Mouse (Mus musculus): ENCODE measurements at regions not wholly inside any gene's neighbourhood (a gene's known extent, or its start where the extent isn't known, plus 50 kb on each side); places are given as distances from the start of the nearest gene placed in this dataset.

GRCm38 (mm10) chr12:107823768-107824394 lies 179.5 kb downstream of the Bcl11b start:
- intact Hi-C loops (cut with DNase I): no loop called here
- DNase-seq: no peak

DNA sequence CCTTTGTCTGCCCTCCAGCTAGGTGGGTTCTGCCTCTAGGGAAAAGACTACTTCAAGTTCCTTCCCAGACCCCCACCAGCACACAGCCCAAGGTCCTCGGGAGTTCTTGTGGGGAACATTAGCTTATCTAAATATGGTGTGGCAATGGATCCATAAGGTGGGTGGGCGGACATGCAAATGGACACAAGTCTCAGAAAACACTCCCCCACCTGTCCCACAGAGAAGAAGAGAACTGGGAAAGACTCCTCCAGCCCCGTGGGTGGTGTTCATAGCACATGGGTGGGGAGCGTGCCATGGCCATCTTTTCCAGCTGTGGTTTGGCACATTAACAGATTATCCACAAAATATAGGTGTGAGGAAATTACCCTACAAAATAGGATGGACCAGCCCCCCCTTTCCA lies 177.5 kb downstream of the Bcl11b start:
- intact Hi-C loops (cut with DNase I): no loop called here
- DNase-seq: no peak

- intact Hi-C loops (cut with DNase I): no loop called here
- no peak for DNase-seq
Observed at GRCm38 (mm10) chr12:107831400-107832128, 171.8 kb downstream of the Bcl11b start.

GRCm38 (mm10) chr12:107833001-107833400 lies 170.4 kb downstream of the Bcl11b start:
- intact Hi-C loops (cut with DNase I): no loop called here
- DNase-seq: no peak

GRCm38 (mm10) chr12:107834512-107834911 lies 168.9 kb downstream of the Bcl11b start:
- no peak for DNase-seq
- intact Hi-C loops (cut with DNase I): no loop called here

GRCm38 (mm10) chr12:107837741-107838140 lies 165.7 kb downstream of the Bcl11b start:
- DNase-seq: no peak
- intact Hi-C loops (cut with DNase I): no loop called here

- intact Hi-C loops (cut with DNase I): no loop called here
- DNase-seq: no peak
Observed at GRCm38 (mm10) chr12:107844631-107845030, 158.8 kb downstream of the Bcl11b start.

DNA sequence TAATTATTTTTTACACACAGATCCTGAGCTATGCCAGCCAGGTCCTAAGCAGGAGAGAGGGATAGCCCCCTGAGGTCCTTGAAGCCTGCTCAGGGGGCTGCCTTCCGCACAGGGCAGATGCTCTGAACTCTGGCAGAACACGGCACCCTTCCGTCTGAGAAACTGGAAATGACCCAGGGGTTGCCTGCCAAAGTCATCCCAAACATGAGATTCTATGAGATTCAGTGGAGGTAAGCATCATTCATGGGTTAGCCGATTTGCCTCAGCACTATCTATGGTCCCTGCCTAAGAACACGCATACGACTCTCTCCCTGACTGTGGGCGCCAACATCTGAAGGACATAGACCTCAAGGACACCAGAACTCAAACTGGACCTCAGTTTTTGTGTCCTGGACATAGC lies 152.8 kb downstream of the Bcl11b start:
- no peak for DNase-seq
- intact Hi-C loops (cut with DNase I): no loop called here

- no peak for DNase-seq
- intact Hi-C loops (cut with DNase I): no loop called here
Observed at GRCm38 (mm10) chr12:107852921-107853320, 150.5 kb downstream of the Bcl11b start.

DNA sequence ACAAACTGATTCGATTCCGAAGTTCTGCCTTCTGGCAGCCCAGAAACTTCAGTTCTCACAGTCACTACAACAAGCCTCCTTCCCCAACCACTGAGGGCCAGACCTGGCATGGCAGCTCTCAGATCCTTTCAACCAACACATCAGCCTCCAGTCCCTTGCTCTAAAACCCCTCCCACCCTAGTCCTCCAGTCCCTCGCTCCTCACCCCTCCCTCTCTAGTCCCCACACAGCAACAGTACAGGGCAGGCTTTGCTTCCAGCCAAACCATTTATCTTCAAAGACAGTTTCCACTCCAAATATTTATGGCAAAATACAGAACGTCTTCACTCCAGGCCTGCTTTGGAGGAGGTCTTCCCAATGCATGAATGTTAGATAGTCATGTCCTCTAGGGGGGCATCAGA lies 147.9 kb downstream of the Bcl11b start:
- intact Hi-C loops (cut with DNase I): no loop called here
- no peak for DNase-seq

- intact Hi-C loops (cut with DNase I): no loop called here
- DNase-seq: no peak
Observed at GRCm38 (mm10) chr12:107856421-107857043, 146.9 kb downstream of the Bcl11b start.

GRCm38 (mm10) chr12:107858536-107859280 lies 144.7 kb downstream of the Bcl11b start:
- DNase-seq: no peak
- intact Hi-C loops (cut with DNase I): no loop called here

- DNase-seq: no peak
- intact Hi-C loops (cut with DNase I): no loop called here
Observed at GRCm38 (mm10) chr12:107859750-107860149, 143.7 kb downstream of the Bcl11b start.

GRCm38 (mm10) chr12:107860358-107860757 lies 143.0 kb downstream of the Bcl11b start:
- intact Hi-C loops (cut with DNase I): no loop called here
- no peak for DNase-seq
